Mouse (Mus musculus) heart, adult 11 months (tissue): ENCODE data around the gene Fsip1.

ENCODE experiments used
- DNase-seq: peaks from one replicate; pipeline ENCODE4 v3.0.0; 2022

Gene Fsip1

DNA sequence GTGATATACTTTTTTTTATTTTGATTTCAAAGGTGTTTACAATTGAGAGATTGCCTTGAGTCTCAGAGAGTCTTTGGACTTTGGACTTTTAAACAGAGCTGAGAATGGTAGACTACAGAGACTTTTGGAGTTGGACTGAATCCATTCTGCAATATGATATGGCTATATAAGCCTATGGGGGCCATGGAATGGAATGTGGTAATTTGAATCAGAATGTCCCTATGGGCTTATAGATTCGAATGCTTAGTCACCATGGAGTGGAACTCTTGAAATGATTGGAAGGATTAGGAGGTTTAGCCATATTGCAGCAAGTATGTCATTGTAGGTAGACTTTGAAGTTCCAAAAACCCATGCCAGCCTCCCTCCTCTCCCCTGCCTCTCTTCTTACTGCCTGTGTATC, 88.5 kb downstream of the Fsip1 start:
- DNase-seq: no peak

DNA sequence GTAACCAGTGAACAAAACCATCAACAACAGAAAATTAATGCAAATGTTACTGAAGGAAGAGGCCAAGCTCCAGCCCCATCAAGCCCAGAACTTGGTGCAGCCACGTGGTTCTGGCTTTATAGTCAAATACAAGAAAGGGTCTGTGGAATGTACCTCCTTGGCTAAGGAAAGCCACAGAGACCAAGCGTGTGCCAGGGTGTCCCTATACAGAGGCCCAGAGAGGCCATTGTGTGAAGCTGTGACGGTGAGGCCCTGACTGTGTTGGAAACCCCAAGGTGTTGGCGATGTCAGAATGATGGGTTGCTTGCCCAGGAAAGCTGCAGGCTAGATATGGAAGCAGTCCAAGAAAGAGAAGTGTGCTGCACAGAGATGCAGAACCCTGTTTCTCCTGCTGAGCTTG, 89.0 kb downstream of the Fsip1 start:
- DNase-seq: no peak

DNA sequence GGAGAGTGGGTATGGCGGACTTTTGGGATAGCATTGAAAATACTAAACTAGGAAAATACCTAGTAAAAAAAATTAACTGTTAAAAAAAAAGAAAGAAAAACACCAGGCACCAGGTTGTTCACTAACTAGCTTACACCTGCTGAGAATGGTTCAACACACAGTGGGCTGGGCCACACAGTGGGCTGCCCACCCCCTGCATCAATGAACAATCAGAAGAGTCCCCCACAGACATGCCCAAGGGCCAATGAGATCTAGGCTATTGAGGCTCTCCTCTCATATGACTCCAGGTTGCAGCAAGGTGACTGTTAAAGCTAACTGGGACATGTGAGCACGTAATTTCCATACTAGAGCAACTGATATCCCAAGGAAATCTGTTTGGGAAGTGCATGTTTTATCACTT, 91.1 kb downstream of the Fsip1 start:
- DNase-seq: no peak

DNA sequence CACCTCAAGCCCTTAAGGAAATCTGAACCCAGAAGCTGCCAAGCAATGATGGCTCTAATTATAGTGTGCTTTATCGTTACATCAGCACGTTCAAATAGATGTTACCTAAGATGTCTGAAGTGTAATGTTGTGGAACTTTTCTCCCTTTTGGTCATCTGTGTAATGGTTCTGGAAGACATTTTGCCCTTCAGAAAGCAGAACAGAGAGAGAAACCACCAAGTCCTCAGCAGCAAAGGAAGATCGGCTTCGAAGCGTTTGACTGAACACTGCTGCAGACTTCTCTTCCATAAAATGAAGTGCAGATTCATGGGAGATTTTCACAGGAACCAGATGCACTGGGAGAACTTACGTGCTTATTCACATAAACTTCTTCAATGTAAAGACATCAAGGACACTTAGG, 92.6 kb downstream of the Fsip1 start:
- DNase-seq: no peak

DNA sequence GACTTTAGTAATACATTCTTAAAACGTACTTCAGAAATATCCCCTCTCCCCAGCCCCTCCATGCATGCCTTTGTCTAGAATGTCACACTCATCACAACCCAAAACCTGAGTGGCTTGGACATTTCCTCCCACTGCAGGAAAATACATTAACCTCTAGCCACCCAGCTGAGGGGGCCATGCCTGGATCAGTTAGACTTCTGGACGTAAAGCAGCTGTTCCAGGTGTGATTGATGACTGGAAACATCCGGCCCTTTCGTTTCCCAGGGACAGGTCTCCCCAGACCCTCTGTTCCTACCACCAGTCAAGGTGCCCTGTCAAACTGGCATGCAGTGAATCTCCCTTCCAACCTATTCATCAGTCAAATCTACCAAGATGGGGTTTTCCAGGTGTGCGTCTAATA, 94.3 kb downstream of the Fsip1 start:
- DNase-seq: peak; percentile 75

DNA sequence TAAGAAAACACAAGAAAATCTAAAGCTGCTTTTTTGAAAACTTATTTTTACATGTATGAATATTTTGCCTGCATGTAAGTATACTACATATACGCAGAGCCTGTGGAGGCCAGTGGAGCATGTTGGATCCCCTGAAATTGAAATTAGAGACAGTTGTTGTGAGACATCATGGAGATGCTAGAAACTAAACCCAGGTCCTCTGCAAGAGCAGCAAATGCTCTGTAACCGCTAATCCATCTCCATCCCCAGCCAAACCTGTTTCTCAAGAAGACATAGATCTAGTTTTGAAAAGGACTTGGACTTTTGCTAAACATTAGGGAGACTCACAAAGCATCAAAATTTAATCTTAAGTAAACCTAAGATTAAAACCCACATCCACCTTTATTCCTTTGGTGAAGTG, 95.8 kb downstream of the Fsip1 start:
- peak; percentile 18 for DNase-seq

DNA sequence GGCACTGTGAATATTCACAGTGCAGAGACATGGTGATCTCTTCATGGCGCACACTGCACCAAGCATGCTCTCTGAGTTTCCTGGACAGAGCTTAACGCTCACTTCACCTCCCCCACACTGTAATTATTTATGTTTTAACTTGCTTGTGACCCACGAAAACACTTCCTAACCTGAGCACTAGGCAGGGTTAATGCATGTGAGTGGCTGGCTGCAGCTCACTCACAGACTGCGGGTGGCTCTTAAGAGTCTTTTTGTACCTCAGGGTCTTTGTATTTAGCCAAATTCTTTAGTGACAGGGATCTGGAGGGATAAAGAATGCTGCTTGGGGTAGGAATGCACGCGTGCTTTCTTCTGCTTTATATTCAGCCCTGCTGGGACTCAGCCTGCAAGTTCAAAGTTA, 96.2 kb downstream of the Fsip1 start:
- peak; percentile 60 for DNase-seq

DNA sequence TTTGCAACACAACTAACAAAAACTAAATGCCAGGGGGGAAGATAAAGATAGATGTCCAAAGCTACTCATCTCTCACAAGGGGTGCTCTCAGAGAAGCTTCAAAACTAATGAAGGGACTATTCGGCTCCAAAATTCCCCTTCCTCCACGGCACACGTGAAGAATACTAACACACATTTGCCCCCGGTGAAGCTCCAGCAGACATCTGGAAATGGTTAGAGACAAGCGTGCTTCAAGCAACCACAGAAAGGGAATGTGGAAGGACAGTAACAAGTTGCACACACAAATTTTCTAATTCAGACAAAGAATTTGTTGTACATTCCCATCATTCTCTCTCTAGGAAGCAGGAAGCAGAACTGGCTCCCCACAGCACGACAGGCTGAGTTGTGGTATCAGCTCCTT, 97.6 kb downstream of the Fsip1 start:
- peak; percentile 30 for DNase-seq

DNA sequence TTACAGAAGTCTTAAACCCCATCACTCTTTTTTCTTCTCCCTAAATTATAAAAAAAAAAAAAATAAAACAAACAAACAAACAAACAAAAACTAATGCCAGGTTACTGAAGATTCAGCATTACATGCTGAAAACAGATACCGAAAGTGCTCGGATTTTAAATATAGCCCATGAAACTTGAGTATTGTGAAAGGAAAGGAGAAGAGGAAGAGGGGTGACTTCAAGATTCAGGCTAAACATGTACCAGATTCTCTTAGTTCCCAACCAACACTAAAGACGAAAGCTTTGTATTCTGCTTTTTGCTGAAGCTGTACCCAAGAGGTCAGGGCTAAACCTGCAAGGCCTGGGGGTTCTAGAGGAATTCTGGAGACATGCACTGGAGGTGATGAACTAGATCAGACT, 98.7 kb downstream of the Fsip1 start:
- DNase-seq: peak; percentile 49

DNA sequence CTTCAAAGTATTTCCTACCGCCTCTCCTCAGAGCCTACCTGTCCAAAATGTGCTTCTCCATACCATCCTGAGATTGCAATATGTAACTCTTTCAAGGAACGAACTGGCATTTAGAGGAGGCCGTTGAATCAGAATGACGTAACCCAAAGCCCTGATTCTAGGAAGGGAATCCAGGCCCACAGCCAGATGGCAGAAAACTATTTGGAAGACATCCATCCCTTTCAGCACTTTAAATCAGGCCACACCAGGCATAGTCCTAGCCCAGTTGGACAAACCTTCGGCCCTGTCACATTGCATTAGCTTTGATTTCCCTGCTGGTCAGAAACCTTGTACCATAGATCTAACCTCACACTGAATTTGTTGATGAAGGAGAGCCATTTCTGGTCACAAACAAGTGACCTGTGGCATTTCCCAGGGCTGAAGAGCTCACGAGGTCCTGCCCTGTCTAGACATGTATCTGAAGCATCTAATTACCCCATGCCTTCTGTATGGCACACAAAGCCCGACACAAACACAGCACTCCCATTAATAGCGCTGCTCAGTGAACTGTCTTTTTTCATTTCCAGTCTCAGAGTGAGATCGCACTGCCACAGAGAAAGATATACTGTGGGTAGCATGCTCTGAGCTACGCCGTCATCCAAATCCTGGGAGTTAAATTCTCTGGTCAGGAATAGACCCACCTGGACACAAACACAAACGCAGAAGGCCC, 106.8 kb downstream of the Fsip1 start:
- peak; percentile 96 for DNase-seq

DNA sequence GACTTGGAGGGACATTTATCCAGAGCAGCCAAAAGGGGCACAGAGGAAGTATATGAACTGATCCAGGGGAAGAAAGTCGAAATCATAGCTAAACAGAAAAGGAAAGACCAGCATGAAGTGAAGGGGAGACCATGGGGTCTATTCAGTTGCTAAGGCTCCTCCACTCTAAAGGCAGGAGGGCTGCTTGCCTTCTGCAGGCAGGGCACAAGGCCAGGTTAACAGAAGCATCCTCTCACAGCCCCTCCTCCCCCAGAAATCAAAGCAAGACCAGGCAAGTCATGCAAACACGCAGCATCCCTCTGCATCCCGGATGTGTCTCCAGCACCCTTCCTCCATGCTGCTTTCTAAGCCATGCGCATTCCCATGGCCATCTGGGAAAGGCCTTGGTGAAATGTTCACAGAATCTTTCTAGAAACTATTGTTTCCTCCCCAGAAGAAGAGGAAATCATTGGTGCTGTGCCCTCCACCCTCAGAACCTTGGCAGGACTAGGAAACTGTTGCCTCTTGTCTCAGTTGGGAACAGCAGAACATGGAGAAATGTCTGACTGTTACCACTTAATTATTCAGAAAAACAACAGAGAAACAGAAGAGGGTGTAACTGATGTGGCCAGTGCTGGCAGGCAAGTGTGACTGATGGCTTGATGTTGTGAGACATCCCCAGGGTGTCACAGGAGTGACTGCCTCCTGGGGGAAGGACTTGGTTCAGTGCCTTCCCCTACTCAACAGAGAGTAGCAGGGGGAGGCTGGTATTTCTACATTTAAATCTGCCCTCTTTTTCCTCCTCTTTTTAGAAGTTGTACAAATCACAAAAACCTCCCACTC, 108.2 kb downstream of the Fsip1 start:
- peak; percentile 64 for DNase-seq

DNA sequence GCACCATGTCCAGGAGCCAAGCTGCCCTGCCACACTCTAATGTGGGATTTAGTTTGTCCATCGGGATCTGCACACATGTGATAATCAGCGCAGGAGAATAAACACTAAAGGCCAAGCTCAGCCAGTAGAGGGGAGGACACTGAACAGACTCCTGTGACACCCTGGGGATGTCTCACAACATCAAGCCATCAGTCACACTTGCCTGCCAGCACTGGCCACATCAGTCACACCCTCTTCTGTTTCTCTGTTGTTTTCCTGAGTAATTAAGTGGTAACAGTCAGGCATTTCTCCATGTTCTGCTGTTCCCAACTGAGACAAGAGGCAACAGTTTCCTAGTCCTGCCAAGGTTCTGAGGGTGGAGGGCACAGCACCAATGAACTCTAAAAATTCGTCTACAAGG, 109.0 kb downstream of the Fsip1 start:
- peak; percentile 36 for DNase-seq

DNA sequence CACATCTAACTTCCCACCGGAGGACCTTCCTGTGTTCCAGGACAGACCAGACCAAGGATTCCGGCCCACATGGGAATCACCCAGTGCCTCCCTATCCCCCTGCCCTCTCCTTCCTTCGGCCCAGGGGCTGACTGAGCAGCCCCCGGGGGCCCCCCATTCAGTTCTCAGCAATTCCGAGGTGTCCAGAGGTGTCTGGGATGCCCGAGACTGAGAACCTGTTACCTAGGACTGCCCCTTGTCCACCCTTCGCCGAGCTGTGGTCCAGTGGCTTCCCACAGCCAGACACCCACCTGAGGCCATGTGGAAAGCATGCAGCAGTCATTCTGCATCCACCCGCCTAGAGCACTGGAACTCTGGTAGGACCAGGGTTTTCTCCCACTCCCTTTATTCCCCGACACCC, 115.1 kb downstream of the Fsip1 start:
- DNase-seq: peak; percentile 55

DNA sequence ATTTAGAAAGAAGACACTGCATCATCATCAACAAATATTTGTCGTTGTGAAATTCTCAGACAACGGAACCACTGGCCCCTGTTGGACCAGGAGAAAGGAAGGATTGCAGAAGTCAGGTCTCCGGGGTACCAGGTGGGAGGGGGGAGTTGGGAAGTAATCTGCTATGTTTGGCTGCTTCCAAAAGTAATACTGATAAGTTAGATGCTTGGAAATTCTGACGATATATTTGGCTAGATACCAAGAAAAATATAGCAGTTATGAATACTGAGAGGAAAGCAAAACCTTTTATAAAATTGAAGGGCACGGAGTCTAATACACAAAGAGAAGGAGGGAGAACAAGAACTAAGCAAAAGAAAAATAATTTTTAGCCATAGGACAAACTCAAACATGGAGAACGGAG, 117.5 kb downstream of the Fsip1 start:
- peak; percentile 76 for DNase-seq

DNA sequence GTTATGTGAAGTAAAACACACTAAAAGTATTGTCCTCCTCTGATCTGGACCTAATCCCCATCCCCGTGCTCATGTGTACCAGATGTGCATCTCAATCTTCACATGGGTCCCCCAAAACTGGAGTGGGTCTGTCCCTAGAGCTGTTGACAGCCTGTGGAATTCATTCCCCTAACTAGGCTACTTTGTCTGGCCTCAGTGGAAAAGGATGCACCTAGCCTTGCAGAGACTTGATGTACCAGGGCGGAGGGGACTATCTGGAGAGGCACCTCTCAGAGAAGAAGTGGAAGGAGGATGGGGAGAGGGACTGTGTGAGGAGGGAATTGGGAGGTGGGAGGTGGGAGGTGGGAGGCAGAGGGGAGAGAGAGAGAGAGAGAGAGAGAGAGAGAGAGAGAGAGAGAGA, 119.0 kb downstream of the Fsip1 start:
- peak; percentile 82 for DNase-seq

DNA sequence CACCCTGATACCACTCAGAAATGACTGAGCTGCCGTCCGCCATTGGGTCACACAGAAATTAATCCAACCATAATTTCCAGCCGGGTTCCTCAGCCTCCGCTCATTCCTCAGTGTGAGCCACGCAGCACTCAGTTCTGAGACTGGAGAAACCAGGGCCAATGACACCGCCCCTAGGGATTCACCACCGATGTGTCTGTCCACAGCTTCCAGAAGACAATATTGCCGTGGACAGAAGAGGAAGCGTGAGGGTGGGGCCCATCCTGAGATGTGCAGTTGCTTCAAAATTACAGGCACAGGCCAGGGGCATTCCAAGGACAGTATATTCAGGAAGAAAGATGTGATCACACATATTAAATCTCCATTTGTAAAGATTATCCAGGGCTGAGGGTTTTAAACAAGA, 119.7 kb downstream of the Fsip1 start:
- DNase-seq: peak; percentile 88

DNA sequence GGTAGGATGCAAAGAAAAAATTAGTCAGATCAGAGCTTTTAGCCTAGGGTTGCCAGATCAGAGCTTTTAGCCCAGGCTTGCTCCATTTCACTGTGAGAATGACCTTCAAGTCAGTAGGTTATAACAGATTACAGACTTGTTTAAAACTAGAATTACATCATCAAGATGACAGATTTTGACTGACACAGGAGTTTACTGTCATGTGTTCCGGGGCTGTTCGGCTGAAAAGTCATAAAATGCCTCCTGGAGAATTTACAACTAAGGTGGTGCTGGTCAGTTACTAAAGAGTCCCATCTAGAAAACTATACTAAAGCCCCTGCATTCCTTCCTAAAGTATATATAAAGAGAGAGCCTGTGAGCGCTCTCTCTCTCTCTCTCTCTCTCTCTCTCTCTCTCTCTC, 128.5 kb downstream of the Fsip1 start:
- no peak for DNase-seq

DNA sequence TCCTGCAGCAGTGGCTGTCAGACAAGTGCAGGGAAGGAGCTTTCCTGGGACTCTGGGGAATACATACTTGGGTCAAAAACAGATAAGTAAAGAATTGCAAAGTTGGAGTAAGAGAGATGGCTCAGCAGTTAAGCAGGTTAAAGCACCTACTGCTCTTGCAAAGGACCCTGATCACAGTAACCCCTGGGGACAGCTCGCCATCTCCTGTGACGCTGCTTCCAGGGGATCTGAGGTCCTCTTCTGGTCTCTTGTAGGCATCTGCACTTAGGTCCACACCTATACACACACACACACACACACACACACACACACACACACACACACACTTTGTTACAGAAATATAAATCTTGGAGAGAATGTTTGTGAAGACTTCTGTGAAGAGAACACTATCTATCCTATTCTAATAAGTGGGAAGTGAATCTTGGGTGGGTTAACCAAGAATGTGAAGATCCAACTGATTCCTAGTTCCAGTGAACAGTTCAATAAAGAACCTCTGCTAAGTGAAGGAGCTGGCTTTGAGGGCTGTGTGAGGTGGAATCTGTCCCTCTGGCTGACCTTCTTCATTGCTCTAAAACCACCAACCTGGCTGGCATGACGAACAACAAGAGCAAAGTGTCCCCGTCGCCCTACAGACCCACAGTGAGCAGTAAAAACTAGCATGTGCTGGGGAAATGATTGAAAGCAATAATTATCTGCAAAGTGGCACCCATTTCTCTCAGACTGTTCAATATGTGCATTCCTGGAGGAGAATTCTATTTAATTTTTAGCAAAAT, 129.1 kb downstream of the Fsip1 start:
- DNase-seq: peak; percentile 50

DNA sequence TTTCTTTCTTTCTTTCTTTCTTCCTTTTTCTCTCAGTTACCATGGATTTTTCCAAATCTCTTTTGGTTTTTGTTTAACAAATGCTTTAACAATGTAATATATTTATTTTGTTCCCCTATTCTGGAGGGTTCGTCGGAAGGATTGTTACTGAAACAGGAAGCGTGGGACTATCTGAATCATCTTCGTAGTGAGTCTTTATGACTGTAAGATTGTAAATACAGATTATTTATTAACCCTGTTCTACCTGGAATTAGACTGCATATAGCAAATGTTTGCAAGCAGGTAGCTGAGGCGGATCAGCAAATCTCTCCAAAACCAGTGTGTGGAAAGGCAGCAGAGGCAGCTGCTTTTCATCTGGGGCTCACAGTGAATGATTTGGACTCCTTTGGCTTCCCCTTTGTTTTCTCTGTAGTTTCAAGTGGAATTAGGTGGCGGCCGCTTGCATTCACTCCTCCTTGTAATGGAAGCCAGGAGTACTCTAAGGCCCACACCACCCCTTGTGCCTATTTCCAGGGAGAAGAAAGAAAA, 130.8 kb downstream of the Fsip1 start:
- peak; percentile 79 for DNase-seq

DNA sequence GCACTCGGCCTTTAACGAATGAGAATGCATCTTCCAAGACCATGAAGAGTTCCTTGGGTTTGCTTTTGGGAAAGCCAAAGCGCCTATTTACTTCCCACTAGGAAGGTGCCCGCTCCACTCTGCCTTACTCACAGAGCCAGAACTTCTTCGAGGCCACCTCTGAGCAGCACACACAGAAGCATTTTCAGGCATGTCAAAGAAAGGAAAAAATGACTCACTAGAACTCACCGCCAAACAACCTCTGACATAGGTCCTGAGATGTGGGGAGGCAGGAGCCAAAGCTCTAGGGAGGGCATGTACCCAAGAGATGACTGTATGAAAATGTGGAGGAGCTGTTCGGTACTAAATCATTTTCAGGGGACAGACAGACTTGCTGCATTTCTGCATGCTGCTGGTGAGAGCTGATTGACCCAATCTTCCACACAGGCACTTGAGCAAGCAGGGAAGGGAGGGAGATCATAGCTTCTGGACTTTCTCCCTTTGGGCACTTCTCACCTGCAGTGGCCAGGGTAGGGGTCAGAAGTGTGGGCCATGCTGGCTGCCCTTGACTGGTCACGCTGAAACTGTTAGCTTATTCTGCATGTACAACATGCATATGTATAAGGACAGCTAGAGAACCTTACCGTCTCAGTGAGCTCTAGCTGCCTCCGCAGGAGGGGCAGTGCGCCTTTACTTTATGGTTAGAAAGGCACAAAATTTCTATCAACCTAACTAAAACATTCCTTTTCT, 131.4 kb downstream of the Fsip1 start:
- DNase-seq: peak; percentile 83

DNA sequence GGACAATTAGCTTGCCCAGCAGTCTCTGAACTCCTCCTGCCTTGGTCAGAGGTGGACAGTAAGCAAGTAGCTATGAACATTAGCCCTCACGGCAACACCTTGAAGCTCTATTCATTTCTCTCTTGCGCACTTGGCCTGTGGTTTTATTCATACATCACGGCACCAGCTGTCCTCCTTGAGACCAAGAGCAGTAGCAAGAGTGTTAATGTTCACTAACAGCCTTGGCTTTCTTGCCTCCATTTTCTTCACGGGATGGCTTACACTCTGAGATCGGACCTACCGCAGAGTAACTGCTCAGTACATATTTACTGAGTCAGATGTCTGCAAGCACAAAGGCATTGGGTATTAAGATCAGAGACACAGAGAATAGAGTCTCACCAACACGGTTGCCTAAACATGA, 132.3 kb downstream of the Fsip1 start:
- peak; percentile 71 for DNase-seq

DNA sequence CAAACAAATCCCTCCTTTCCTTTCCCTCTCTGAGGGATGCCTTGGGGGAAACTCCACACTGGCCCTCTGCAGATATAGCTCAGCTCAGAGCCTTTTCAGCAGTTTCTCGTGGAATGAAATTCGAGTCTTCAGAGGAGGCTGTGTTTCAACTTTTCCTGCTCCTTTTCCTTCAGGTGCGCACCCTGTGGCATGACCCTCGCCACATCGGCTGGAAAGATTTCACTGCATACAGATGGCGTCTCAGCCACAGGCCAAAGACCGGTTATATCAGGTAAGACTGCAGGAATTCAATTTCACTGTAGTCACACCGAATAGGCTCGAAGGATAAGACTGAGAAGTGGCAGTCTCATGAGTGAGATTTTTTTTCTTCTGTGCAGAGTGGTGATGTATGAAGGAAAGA, 133.0 kb downstream of the Fsip1 start:
- peak; percentile 60 for DNase-seq

DNA sequence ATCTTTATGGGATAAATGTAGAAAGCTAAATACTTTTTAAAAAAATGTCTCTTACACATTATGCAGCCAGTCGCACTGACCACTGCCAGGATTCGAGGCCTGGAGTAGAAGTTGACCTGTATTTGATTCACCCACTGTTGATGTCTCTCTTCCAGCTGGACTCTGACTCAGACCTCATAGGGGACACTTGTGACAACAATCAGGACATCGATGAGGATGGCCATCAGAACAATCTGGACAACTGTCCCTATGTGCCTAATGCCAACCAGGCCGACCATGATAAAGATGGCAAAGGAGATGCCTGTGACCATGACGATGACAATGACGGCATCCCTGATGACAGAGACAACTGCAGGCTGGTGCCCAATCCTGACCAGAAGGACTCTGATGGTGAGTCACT, 134.5 kb downstream of the Fsip1 start:
- peak; percentile 63 for DNase-seq
